Mouse (Mus musculus) liver, embryonic 12.5 days (tissue): ENCODE measurements around the gene Ankrd36. TPM values are rescaled to one million over a fixed set of nuclear protein-coding genes. Genes with fewer than 3 reads are reported as not detected.
A peak's percentile ranks its signal among the peaks of the same experiment; 100 is the strongest.
"Not testable (repeated sequence)": the region's sequence is repeated elsewhere in the genome, so short reads cannot be mapped to it uniquely, and the experiment has no call there.

Experiments
- ATAC-seq: fragments of 200-750 bp; cut with Nextera tagmentation; 2 replicates; pipeline ENCODE4 v1.8.0; 2017; ENCODE audit warnings: moderate number of reproducible peaks, mild to moderate bottlenecking, moderate library complexity
- H3K27ac ChIP-seq: fragments of 300-500 bp; sonication (generic); 2 replicates; pipeline ENCODE4 v1.5.1; 2016; ENCODE audit warnings: mild to moderate bottlenecking
- H3K27me3 ChIP-seq: fragments of 300-500 bp; sonication (generic); replicated peaks from 2 replicates; pipeline ENCODE4 v1.6.1; 2016; ENCODE audit warnings: mild to moderate bottlenecking, moderate library complexity
- H3K36me3 ChIP-seq: fragments of 300-500 bp; sonication (generic); 2 replicates; pipeline ENCODE4 v1.6.1; 2016; ENCODE audit warnings: mild to moderate bottlenecking, moderate library complexity
- H3K4me1 ChIP-seq: fragments of 300-500 bp; sonication (generic); 2 replicates; pipeline ENCODE4 v1.6.1; 2016
- H3K4me2 ChIP-seq: fragments of 300-500 bp; sonication (generic); 2 replicates; pipeline ENCODE4 v1.6.1; 2016; ENCODE audit warnings: mild to moderate bottlenecking, moderate library complexity
- H3K4me3 ChIP-seq: fragments of 300-500 bp; sonication (generic); 2 replicates; pipeline ENCODE4 v1.5.1; 2016; ENCODE audit warnings: mild to moderate bottlenecking, moderate library complexity
- H3K9ac ChIP-seq: fragments of 300-500 bp; sonication (generic); 2 replicates; pipeline ENCODE4 v1.6.1; 2016; ENCODE audit warnings: mild to moderate bottlenecking, moderate library complexity
- H3K9me3 ChIP-seq: fragments of 300-500 bp; sonication (generic); replicated peaks from 2 replicates; pipeline ENCODE4 v1.6.1; 2016; ENCODE audit warnings: mild to moderate bottlenecking, moderate library complexity
- WGBS: fragments of 180-500 bp; shearing (Covaris S2); methylation state at CpG from one replicate; pipeline ENCODE4 v1.1.7; 2016; ENCODE audit not compliant: insufficient replicate concordance; 5-methylcytosine and 5-hydroxymethylcytosine counted together
- polyA plus RNA-seq: library from polyadenylated mRNA; unstranded; fragments of >200 nt; fragmentation: Nextera tagmentation; extraction: Ambion mirVana; gene quantifications from 2 replicates; pipeline ENCODE4 v1.2.1, GENCODE M21; 2016

Ankrd36 gene
- polyA plus RNA-seq, 1 experiment from 2014 or later: 0.80 TPM

DNA sequence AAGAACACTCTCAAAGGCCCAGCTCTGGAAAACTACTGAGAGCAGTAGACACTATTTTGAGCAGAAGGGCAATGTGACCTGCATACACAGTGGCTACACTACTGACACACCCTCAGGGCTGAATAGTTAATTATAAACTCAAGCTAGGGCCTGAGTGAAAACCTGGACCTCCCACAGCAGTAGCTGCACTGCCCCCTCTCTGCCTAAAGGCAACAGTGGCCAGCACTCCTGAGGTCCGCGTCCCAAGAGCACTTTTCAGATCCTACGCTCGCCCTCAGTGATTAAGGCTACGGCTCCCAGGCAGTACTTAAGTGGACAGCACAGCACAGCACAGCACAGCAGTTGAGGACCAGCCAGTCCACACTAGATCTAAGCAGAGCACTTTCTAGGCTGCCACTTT lies 36.4 kb upstream of the Ankrd36 start:
- no peak overlapping the region for H3K27ac ChIP-seq
- H3K4me3 ChIP-seq: no peak overlapping the region
- ATAC-seq: peak; percentile 35; the same call in 1 of the 2 replicates
- 90% methylated on average over 5 of the region's 5 CpGs for WGBS
- peaks cover 86% of the 10 kb centered on the region for H3K36me3 ChIP-seq
- H3K4me1 ChIP-seq: peaks cover 19% of the 10 kb centered on the region
- no peak overlapping the region for H3K4me2 ChIP-seq
- H3K9me3 ChIP-seq: no peaks in the 10 kb centered on the region
- no peaks in the 10 kb centered on the region for H3K27me3 ChIP-seq
- H3K9ac ChIP-seq: no peak overlapping the region

DNA sequence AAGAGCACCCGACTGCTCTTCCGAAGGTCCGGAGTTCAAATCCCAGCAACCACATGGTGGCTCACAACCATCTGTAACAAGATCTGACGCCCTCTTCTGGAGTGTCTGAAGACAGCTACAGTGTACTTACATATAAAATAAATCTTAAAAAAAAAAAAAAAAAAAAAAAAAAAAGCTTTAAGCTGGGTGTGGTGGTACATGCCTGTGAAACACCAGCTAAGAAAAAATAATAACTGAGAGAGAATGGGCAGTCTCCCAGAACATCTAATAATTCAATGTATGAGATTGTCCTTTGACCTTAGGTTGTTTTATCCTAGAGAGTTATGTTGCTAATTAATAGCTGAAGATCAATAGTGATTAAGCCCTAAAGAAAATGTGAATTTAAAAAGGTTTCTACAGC lies 32.0 kb upstream of the Ankrd36 start:
- ATAC-seq, H3K4me3 ChIP-seq, H3K27ac ChIP-seq, H3K4me2 ChIP-seq, H3K9me3 ChIP-seq, H3K9ac ChIP-seq, H3K27me3 ChIP-seq: not testable (repeated sequence)
- Histone ChIP-seq H3K4me1 (peaks cover 30% of the 10 kb centered on the region), H3K36me3 (peaks cover 55% of the 10 kb centered on the region)
- WGBS: 84% methylated on average over 4 of the region's 4 CpGs

DNA sequence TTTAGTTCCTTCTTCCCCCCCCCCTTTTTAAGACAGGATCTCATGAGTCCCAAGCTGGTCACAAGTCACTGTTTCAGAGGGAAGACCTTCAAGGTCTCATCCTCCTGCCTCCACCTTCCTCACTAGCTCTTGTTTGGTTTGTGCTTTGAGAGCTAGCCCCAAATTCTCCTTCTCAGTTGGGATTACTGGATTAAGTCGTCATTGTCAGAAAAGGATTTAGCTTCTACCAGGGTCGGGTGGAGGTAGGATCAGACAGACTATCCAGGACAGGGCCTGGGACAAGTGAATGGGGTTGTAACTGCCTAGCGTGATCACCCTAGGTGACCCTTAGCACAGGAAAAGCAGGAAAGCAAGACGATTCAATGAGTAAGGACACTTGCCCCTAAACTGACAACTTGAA lies 29.2 kb upstream of the Ankrd36 start:
- Histone ChIP-seq H3K4me3 (peak overlapping the region; percentile 92), H3K36me3 (peaks cover 26% of the 10 kb centered on the region), H3K9ac (peak overlapping the region; percentile 93), H3K27me3 (no peaks in the 10 kb centered on the region), H3K9me3 (no peaks in the 10 kb centered on the region), H3K4me2 (peak overlapping the region; percentile 83), H3K27ac (no peak overlapping the region), H3K4me1 (peaks cover 37% of the 10 kb centered on the region)
- WGBS: 41% methylated on average over 4 of the region's 4 CpGs
- no peak for ATAC-seq

DNA sequence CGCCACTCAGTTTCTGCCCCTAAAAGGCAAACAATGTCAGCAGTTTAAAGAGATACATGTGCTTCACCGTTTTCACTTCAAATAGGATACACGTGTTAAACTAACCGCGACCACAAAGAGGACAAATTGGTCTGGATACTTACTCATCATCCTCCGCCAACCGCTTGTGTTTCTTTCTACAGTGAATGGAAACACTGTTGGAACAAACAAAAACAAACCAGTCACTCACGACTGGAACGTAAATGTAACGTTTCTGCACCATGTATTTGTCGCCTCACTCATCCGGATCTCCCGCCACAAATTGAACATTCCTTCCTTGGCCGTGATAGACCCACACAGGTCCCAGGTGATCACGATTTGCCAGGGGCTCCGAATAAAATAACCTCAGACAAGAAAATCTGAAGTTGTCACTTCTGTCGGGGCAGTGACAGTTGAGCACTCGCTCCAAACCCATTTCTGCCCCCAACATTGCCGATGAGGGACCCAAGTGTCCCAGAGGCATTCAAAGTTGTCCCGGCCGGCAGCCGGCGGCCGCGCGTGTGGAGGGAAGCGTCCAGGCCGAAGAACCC lies 28.2 kb upstream of the Ankrd36 start:
- Histone ChIP-seq H3K9me3 (no peaks in the 10 kb centered on the region), H3K4me3 (peak overlapping the region; percentile 92), H3K36me3 (peaks cover 23% of the 10 kb centered on the region), H3K4me2 (peak overlapping the region; percentile 83), H3K9ac (peak overlapping the region; percentile 93), H3K27me3 (no peaks in the 10 kb centered on the region), H3K4me1 (peaks cover 37% of the 10 kb centered on the region), H3K27ac (peak overlapping the region; percentile 92)
- ATAC-seq: no peak
- under 1% methylated on average over 28 of the region's 28 CpGs for WGBS

DNA sequence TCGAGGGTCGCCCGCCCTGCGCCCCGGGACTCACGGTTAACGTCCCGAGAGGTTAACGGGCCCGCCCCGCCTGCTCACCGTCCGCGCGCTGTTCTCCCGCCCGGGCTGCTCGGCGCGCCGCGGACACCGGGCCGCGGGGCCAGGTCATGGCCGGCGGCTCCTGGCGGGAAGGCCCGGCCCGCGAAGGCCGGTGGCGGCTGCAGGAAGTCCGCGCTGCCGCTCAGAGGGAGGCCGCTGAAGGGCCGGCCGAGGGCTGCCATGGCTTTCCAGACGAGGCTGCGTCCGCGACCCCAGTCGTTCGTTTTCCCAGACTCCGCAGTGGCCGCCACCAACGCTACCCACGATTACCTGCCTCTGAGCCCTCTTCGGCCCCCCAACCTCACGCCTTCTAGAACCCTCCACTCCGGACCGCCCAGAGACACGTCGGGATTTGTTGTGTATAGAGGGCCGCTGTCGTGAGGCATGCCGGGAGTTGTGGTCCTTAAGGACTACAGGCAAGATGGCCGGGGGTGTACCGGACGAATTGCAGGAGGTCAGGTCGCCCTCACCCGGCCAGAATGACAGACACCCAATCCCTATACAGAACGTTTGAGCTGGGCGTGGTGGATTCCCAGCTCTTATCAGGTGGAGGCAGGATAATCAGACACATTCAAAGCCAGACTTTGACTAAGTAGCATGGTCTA lies 27.5 kb upstream of the Ankrd36 start, which contains the start of gene Ccdc117:
TSS of gene Ccdc117 (minus strand) at position 389 of the 683 bp plus-strand sequence.
- H3K36me3 ChIP-seq: peaks cover 17% of the 10 kb centered on the region
- ATAC-seq: peak; percentile 98
- H3K4me2 ChIP-seq: peak within 1 kb of the TSS; percentile 83
- peak within 1 kb of the TSS; percentile 92 for H3K27ac ChIP-seq
- H3K9ac ChIP-seq: peak within 1 kb of the TSS; percentile 93
- H3K9me3 ChIP-seq: no peaks in the 10 kb centered on the region
- H3K4me1 ChIP-seq: peaks cover 37% of the 10 kb centered on the region
- peak within 1 kb of the TSS; percentile 92 for H3K4me3 ChIP-seq
- H3K27me3 ChIP-seq: no peaks in the 10 kb centered on the region
- WGBS: 1% methylated on average over 65 of the region's 65 CpGs

DNA sequence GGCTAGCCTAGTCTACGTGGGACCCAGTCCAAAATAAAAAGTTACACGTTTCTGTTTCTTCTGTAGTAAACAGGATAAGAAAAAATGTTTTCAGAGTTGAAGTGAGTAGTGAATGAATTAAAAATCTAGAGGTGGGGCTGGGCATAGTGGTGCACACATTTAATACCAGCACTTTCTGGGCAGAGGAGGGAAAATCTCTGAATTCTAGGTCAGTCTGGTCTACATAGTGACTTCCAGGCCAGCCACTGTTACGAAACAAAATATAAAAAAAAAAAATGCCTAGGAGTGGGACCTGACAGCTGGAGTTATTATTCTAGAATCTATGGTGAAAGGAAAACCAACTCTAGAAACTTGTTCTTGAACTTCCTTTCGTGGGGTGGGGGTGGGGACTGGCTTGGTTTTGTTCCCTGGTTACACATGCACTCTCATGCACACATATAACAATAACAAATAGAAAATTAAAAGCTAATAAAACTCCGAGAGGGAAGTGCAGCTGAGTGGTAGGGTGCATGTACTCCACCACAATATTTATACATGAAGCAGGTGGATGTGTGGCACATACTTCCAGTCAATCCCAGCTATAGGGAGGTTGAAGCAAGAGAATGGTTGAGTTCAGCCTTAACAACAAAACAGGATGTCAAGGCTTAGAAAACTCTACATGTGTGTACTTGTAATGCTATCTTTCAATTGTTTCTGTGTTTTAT lies 26.9 kb upstream of the Ankrd36 start:
- peak overlapping the region; percentile 47; the same call in 1 of the 2 replicates for H3K27ac ChIP-seq
- peaks cover 37% of the 10 kb centered on the region for H3K4me1 ChIP-seq
- peak overlapping the region; percentile 83 for H3K4me2 ChIP-seq
- peak overlapping the region; percentile 92 for H3K4me3 ChIP-seq
- H3K36me3 ChIP-seq: peaks cover 16% of the 10 kb centered on the region
- ATAC-seq: no peak
- H3K9me3 ChIP-seq: no peaks in the 10 kb centered on the region
- peak overlapping the region; percentile 93; the same call in 1 of the 2 replicates for H3K9ac ChIP-seq
- H3K27me3 ChIP-seq: no peaks in the 10 kb centered on the region
- WGBS: 41% methylated on average over 5 of the region's 5 CpGs

DNA sequence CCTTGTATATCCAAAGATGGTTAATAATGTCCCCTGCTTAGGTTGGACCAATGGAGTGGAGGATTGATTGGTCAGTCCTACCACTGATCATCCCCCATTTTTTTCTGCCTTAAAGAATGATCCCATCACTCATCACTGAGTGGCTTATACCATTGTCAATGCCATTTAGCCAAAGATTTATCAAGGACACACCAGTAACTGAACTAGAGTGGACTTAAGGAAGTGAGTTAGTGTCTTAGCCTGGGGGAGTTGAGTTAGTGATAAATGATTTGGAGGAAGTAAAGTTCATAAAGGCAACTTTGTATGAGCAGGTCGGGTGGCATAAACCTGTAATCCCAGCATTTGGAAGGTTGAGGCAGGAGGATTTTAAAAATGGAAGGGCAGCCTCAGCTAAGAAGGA lies 26.2 kb upstream of the Ankrd36 start:
- no peak overlapping the region for H3K9ac ChIP-seq
- H3K27me3 ChIP-seq: no peaks in the 10 kb centered on the region
- no peak overlapping the region for H3K27ac ChIP-seq
- no peak overlapping the region for H3K4me2 ChIP-seq
- ATAC-seq: no peak
- 63% methylated on average over 1 of the region's 1 CpGs for WGBS
- H3K4me1 ChIP-seq: peaks cover 34% of the 10 kb centered on the region
- no peak overlapping the region for H3K4me3 ChIP-seq
- peaks cover 11% of the 10 kb centered on the region for H3K36me3 ChIP-seq
- no peaks in the 10 kb centered on the region for H3K9me3 ChIP-seq

DNA sequence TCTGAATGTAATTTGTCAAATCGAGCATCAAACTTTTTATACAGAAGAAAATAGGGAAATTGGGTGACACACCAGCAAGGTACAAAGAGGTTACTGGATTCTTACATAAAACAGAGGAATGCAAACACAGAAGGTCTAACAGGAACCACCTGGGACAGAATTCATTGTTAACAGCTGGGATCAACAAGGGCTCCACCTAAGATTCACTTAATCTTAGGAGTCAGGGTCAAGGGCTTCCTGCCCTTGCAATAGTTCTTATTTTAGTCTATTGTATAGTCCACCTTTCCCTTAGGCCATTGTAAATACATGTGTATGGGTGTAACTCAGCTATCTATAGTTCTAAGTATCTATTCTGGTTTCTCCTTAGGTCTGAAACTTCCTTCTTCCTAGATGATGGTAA lies 24.8 kb upstream of the Ankrd36 start:
- not testable (repeated sequence) for ATAC-seq, H3K4me2 ChIP-seq, H3K27me3 ChIP-seq, H3K36me3 ChIP-seq, H3K27ac ChIP-seq, H3K9ac ChIP-seq, H3K4me3 ChIP-seq, H3K9me3 ChIP-seq
- H3K4me1 ChIP-seq: peaks cover 21% of the 10 kb centered on the region
- whole genome bisulfite sequencing: 67% methylated on average over 1 of the region's 1 CpGs

DNA sequence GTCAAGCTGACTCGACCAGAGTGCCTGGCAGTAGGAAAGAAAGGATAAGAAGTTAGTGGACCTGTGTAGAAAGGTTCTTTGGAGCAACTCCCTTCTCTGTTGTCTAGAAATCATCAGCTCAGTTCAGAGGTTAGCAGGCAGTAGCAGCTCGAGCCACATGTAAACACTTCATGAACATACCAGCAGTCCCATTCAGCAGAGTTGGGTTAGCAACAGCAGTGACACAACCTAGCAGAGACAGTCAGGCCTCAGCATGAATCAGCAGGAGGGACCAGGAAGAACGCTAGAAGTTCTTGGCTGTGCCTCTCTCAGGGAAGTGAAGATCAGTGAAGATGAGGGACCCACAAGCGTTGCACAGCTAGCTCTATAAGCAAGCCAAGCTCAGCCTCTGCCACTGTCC lies 24.0 kb upstream of the Ankrd36 start:
- no peak overlapping the region for H3K4me3 ChIP-seq
- H3K27me3 ChIP-seq: no peaks in the 10 kb centered on the region
- no peak for ATAC-seq
- no peak overlapping the region for H3K4me2 ChIP-seq
- H3K9me3 ChIP-seq: peaks cover 8% of the 10 kb centered on the region; the same call in 1 of the 2 replicates
- WGBS: 67% methylated on average over 4 of the region's 4 CpGs
- H3K36me3 ChIP-seq: no peaks in the 10 kb centered on the region
- H3K4me1 ChIP-seq: peaks cover 17% of the 10 kb centered on the region
- H3K9ac ChIP-seq: no peak overlapping the region
- no peak overlapping the region for H3K27ac ChIP-seq

DNA sequence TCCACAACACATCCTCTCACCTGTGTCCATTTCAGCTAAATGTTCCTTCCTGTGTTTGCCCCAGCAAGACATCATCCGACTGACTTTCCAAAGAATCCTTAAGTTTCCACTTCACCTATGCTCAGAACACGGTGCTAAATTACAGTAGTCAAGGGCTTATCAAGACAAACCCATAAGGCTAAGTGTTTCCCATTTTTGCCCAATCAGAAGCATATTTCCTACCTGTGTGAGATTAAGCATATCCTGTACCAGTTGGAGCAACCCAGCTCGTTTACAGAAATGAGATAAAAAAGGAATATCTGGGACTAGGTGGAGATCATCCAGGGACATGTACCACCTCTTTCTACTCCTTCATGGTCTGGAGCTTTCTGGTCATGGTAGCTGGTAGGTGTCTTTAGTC lies 22.8 kb upstream of the Ankrd36 start:
- no peak for ATAC-seq
- no peak overlapping the region for H3K27ac ChIP-seq
- peaks cover 8% of the 10 kb centered on the region; the same call in 1 of the 2 replicates for H3K9me3 ChIP-seq
- H3K4me1 ChIP-seq: peaks cover 10% of the 10 kb centered on the region
- no peaks in the 10 kb centered on the region for H3K27me3 ChIP-seq
- no peaks in the 10 kb centered on the region for H3K36me3 ChIP-seq
- H3K4me3 ChIP-seq: no peak overlapping the region
- 59% methylated on average over 3 of the region's 3 CpGs for WGBS
- no peak overlapping the region for H3K9ac ChIP-seq
- H3K4me2 ChIP-seq: no peak overlapping the region

DNA sequence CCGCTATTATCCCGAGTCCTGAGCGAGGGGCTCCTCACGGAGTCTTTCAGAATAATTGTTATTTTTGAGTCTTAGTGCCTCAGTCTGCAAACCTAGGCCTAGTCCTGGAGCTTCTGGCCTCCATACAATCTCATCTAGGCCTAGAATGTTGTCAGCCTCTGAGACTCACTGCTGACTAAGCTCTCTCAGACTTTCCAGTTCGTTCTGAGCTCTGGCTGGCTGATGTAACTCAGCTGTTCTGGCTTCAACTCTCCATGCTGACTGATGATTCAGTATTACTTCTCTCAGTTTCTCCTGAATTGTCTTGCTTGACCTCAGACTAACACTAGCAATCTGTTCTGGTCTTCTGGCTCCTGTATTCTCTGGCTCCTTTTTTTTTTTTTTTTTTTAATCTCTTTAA lies 18.1 kb upstream of the Ankrd36 start:
- 81% methylated on average over 5 of the region's 5 CpGs for WGBS
- Histone ChIP-seq H3K4me2 (no peak overlapping the region), H3K4me1 (no peaks in the 10 kb centered on the region), H3K36me3 (no peaks in the 10 kb centered on the region), H3K9me3 (peaks cover 8% of the 10 kb centered on the region; the same call in 1 of the 2 replicates), H3K4me3 (no peak overlapping the region), H3K9ac (no peak overlapping the region), H3K27me3 (no peaks in the 10 kb centered on the region), H3K27ac (no peak overlapping the region)
- ATAC-seq: no peak

DNA sequence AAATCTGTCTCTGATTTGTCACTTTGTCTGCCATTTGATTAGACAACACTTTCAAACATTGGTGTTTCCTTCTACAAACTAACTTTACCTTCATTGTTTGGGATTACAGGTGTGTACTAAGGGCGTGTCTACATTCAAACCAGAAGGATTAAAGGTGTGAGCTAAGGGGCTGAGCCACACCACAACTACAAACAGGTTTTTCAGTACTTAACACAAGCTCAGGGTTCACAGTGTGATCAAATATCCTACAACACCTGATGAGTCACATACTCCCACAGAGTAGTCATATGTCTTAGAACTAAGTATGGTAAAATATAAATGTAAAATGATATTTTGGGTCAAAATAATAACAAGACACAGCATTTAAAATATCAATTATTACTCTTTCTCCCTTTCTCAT lies 17.6 kb upstream of the Ankrd36 start:
- H3K36me3 ChIP-seq: no peaks in the 10 kb centered on the region
- WGBS: 52% methylated on average over 1 of the region's 1 CpGs
- no peaks in the 10 kb centered on the region for H3K4me1 ChIP-seq
- no peak overlapping the region for H3K4me2 ChIP-seq
- no peak overlapping the region for H3K9ac ChIP-seq
- no peak for ATAC-seq
- H3K27ac ChIP-seq: no peak overlapping the region
- H3K27me3 ChIP-seq: no peaks in the 10 kb centered on the region
- H3K4me3 ChIP-seq: no peak overlapping the region
- peaks cover 8% of the 10 kb centered on the region; the same call in 1 of the 2 replicates for H3K9me3 ChIP-seq
